Mouse (Mus musculus) adrenal gland, adult (tissue): ENCODE data around the gene D330045A20Rik.
"Not testable (repeated sequence)": the region's sequence is repeated elsewhere in the genome, so short reads cannot be mapped to it uniquely, and the experiment has no call there.

Source experiments
- DNase-seq, 2 experiments: peaks; one replicate each; pipeline ENCODE4 v3.0.0; 2022 to 2023; ENCODE audit warnings: low spot score in 1 of 2; ENCODE audit not compliant: inconsistent age in 2 of 2

Gene D330045A20Rik

GRCm38 (mm10) chrX:139480022-139480894 lies at the start of gene D330045A20Rik:
TSS of gene D330045A20Rik (plus strand) at chrX:139480367.
- peak; percentile 3 to 41 for DNase-seq

GRCm38 (mm10) chrX:139432550-139432949 lies 47.6 kb upstream of the D330045A20Rik start:
- DNase-seq: no peak

GRCm38 (mm10) chrX:139435202-139435601 lies 45.0 kb upstream of the D330045A20Rik start:
- DNase-seq: no peak

- DNase-seq: not testable (repeated sequence)
Observed at GRCm38 (mm10) chrX:139441057-139441456, 39.1 kb upstream of the D330045A20Rik start.

- DNase-seq: no peak
Observed at GRCm38 (mm10) chrX:139456812-139457211, 23.4 kb upstream of the D330045A20Rik start.

- DNase-seq: no peak
Observed at GRCm38 (mm10) chrX:139482083-139482482, 1.9 kb downstream of the D330045A20Rik start.

GRCm38 (mm10) chrX:139484974-139485373 lies 4.8 kb downstream of the D330045A20Rik start:
- DNase-seq: no peak

- DNase-seq: no peak
Observed at GRCm38 (mm10) chrX:139516156-139516555, 36.0 kb downstream of the D330045A20Rik start.

- no peak for DNase-seq
Observed at GRCm38 (mm10) chrX:139519251-139519650, 39.1 kb downstream of the D330045A20Rik start.

GRCm38 (mm10) chrX:139524303-139525091 lies 44.3 kb downstream of the D330045A20Rik start:
- DNase-seq: no peak

- no peak for DNase-seq
Observed at GRCm38 (mm10) chrX:139525724-139526123, 45.6 kb downstream of the D330045A20Rik start.

- DNase-seq: no peak
Observed at GRCm38 (mm10) chrX:139526984-139527383, 46.8 kb downstream of the D330045A20Rik start.

GRCm38 (mm10) chrX:139529678-139530077 lies 49.5 kb downstream of the D330045A20Rik start:
- no peak for DNase-seq

- DNase-seq: no peak
Observed at GRCm38 (mm10) chrX:139532293-139532692, 52.1 kb downstream of the D330045A20Rik start.

GRCm38 (mm10) chrX:139537641-139538397 lies 57.7 kb downstream of the D330045A20Rik start:
- DNase-seq: no peak

- DNase-seq: peak in 1 of 2 experiments; percentile 28
Observed at GRCm38 (mm10) chrX:139543726-139544125, 63.6 kb downstream of the D330045A20Rik start.

- DNase-seq: no peak
Observed at GRCm38 (mm10) chrX:139550456-139550855, 70.3 kb downstream of the D330045A20Rik start.

- no peak for DNase-seq
Observed at GRCm38 (mm10) chrX:139552090-139552489, 71.9 kb downstream of the D330045A20Rik start.

GRCm38 (mm10) chrX:139562255-139562924 lies 82.2 kb downstream of the D330045A20Rik start:
- DNase-seq: no peak

- no peak for DNase-seq
Observed at GRCm38 (mm10) chrX:139562925-139563461, 82.8 kb downstream of the D330045A20Rik start, which contains the start of gene Rnf128. TSS of gene Rnf128 (plus strand) at chrX:139563316.
